Mouse (Mus musculus) left cerebral cortex, postnatal 25 days (tissue): ENCODE measurements at regions not wholly inside any gene's neighbourhood (a gene's known extent, or its start where the extent isn't known, plus 50 kb on each side); places are given as distances from the start of the nearest gene placed in this dataset.

Source experiments
- DNase-seq, 2 experiments: peaks; one replicate each; pipeline ENCODE4 v3.0.0; 2022; ENCODE audit warnings: low spot score in 2 of 2, mixed read lengths in 1 of 2
- intact Hi-C: fragments of 180-260 bp; cut with DNase I; formaldehyde crosslinking; loops from one replicate; pipeline ENCODE4 v1.15.1; 2025

DNA sequence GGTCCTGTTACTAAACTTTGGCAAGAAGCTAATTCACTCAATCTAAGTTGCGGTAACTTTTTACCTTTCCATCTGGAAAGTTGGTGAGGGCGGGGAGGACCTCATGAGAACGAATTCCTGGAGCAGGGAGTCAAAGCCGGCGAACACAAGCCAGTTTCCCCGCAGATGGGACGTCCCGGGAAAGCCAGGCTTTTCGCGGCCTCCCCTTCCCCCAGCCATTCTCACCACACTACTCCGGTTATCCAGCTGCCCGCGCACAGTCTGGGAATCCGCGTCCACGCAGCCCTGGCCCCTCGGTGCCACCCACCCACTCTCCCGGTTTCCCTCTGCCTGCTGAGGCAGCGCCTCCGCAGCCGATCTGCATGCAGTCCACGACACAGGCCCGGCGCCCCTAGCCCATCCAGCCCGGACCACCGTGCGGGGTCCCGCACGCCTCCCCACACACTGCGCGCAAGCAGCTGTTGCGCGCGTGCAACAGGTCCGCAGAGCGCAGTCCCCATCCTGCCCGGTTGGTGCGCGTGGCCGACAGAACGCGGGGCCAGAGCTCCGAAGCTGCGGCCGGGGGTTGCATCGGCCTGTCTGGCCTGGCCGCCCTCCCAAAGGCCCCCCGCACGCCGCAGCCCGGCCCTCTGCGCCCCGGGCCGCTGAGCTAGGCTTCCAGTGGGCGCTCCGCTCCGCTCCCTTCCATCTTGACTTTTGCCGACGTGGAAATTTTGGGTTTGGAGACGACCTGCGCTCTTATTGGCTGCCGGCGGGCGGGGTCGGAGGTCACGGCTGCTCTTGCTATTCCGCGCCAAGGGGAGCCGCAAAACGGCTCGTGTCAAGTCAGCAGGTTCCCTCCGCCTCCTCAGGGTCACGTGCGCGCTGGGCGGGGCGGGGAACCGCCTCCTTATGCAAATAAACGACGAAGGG lies 162.0 kb upstream of the Nfe2l3 start:
- intact Hi-C loops = no loop called here
- peak; percentile 54 to 56 for DNase-seq

DNA sequence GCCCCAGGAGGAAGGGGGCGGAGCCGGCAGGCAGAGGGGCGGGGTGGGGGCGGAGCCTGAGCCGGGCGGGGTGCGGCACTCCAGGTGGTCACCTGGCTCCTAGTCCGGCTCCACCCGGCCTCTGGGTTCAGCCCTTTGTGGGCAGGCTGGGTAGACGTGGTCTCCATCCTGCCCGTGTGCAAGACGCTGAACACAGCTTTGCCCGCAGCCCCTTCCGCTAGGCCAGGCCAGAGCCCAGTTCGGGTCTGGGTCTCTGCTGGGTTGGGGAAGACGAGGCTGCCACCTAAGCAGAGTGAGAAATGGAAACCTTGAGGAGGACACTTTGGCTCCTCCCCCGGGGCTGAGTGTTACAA lies 161.4 kb upstream of the Nfe2l3 start:
- intact Hi-C loops = no loop called here
- DNase-seq = no peak

DNA sequence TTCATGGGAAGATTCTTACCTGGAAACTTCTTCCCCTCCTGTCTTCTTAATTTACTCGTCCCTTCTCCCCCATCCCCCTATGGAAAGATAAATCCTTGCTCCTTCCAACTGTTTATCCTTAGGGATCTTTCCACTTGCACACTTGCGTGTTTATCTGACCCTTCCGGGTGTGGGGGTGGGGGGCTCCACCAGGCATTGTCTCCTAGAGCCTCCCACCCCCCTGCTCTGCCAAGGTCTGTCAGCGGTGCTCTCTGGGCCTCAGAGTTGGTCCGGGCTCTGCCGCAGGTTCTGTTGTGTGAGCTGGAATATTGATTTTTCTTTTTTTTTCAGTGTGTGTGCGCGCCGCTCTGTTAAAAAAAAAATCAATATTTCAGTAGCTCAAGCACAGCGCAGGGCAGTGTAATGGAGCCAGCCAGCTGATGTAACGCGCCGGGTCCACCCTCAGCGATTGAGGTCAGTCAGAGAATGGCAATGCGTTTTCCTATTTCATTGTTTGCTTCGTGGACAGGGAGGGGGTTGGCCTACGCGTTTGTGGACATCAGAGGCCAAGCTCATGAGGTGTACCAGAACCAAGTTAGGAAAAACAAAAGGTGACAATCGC lies 160.2 kb upstream of the Nfe2l3 start:
- no peak for DNase-seq
- intact Hi-C loops = no loop called here

DNA sequence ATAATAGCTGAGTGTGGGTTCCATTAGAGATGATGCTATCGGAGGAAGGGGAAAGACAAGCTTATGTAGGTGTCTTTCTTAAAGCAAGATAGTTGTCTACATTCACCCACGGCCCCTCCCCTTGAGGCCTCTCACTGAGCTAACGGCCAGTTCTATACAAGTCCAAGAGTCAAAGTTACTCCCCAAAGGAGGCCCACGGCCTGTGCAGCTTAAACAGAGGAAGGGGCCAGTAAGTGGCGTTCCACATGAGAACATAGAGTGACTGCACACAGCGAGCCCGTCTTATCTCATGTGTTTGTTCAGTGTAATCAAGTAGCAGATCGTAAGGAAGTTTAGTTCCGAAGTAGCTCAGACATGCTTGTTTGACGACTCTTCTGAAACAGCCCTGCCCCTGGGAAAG lies 153.0 kb upstream of the Nfe2l3 start:
- intact Hi-C loops = no loop called here
- no peak for DNase-seq

DNA sequence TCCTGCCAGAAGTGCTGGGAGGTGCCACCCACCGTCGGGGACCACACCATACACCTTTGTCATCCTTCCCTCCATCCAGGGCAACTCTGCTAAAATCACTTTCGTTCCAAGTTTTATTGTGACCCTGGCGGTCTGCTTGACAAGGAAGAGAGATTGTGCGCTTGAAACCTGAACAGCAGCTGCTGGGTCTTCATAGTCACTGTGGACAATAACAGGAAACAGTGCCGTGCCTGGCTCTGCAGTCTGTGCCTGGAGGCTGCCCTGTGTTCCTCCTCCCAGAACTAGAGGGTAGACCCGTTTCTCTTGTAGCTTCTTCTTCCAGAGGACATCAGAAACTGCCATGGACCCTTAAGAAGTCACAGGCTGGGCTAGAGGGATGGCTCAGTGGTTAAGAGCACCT lies 152.2 kb upstream of the Nfe2l3 start:
- intact Hi-C loops = no loop called here
- DNase-seq = no peak

DNA sequence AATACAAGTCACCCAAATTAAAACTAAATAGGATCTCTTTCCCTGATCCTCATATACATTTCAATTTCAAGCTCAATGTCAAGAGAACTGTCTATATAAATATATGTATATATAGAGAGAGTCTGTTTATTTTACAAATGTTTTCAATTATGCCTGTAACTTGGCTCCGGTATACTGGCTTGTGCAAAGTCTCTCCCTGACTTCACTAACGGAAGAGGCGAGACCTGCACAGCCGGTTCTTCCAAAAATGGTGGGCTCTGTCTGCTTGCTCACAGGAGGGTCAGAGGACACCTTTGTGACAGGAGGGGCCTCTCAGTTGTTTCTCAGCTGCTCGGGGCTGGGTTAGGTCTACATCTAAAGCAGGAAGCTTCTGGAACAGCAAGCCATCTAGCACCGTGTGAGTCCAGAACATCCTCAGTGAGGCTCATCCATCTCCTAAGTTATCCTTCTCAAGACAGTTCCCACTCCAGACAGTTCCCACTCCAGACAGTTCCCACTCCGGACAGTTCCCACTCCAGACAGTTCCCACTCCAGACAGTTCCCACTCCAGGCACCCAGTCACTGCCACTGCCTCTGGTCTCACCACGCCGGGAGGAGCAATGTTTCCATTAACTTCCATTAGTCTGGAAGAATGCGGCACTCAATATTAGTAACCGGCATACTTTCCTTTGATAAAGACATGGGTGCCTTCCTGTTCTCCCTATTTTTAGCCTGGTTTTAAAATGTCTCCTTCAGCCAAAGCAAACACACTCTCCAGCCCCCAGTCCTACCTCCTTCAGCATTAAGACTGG lies 148.4 kb upstream of the Nfe2l3 start:
- DNase-seq = no peak
- intact Hi-C loops = no loop called here

DNA sequence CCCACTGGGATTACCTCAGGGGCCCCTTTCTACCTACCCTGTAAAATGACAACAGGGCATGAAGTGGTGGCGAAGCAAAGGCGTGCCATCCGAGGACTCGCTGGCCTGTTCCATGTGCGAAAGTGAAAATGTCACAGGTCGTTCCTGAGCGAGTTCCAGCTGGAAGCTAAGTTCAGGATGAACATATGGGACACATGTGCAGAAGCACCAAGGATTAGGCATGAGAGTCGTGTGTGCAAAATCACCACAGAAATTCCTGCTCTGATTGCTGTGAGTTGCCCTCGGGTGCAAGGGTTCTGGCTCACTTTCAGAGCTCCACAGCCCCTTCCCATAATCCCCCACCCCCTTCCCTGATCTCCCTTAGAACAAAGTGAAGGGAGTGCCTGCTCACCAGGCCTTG lies 147.6 kb upstream of the Nfe2l3 start:
- intact Hi-C loops = no loop called here
- no peak for DNase-seq

DNA sequence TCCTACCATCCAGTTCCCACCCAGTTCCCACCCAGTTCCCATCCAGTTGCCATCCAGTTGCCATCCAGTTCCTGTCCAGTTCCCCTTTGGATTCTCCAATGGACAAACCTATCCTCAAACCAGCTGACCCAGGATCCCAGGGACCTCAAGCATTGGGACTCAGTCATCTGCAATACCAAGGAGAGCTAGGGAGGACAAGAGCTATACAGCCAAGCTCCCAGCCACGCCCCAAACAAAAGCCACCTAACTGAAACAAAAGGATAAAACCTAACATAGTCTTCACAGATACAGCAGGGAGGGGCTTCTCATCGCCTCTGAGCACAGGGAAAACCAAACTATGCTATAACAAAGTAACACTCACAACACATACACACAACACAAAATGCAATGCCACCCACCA lies 145.6 kb upstream of the Nfe2l3 start:
- intact Hi-C loops = no loop called here
- no peak for DNase-seq

DNA sequence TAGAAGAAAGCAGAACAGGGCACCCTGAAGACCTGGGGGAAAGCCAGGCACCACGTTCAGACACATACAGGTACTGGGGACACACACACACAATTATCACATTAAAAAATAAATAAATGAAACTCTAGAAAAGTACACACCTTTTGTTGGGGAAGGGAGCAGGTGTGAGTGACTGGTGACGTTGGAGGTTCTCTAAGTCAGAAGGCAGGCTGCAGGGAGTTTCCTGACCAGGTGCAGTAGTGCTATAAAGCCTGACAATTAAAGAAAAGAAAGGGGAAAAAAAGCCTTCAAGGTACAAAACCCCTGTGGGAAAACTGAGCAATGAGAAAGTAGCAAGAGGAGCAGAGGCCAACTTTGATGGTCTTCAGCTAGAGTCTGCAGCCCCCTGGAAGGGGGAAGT lies 145.1 kb upstream of the Nfe2l3 start:
- intact Hi-C loops = no loop called here
- no peak for DNase-seq

DNA sequence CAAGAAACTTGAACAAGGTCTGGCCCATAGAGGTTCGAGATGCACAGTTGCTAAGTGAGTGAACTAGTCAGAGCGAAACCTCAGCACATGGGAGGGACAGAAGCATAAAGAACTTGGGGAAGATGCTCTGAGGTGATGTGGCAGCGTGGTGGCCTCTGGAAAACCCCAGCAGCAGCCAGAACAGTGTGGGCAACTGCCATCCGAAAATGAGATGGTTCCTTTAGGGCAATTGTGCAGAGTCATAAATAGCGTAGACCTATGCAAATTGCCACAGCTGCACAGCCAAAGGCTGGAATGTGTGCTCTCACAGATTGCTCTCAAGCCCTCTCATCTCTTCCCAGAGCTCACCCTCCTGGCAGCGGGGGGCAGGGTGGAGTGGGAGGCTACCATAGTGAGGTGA lies 144.7 kb upstream of the Nfe2l3 start:
- DNase-seq = no peak
- intact Hi-C loops = no loop called here

DNA sequence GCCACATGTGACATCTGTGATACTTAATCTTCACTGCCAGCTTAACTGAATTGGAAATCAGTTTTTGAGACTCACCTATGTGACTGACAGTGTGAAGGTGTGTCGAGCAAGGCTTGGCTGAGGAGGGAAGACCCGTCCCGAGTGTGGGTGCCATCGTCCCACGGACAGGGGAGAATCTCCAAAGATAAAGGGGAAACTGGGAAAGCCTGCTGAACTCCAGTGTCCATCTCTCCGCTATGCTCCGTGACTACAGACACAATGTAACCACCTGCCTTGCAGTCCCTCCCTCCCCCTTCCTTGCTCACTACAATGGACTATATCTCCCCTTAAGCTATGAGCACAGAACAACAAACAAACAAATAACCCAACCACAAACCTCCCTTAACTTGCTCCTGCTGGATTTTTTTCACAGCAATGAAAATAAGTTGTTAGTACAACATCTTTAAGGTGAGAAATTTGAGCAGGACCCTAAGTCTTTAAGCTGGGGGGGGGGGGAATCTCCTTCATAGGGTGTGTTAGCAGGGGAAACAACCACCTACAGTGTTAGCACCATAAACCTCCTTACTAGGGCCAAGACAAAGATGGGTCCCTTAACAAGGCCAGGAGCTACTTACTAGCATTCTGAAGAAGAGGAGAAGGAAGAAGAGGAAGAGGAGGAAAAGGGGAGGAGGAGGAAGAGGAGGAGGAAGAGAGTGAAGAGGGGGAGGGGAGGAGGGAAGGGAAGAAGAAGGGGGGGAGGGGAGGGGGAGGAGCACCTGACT lies 144.0 kb upstream of the Nfe2l3 start:
- intact Hi-C loops = no loop called here
- DNase-seq = no peak

DNA sequence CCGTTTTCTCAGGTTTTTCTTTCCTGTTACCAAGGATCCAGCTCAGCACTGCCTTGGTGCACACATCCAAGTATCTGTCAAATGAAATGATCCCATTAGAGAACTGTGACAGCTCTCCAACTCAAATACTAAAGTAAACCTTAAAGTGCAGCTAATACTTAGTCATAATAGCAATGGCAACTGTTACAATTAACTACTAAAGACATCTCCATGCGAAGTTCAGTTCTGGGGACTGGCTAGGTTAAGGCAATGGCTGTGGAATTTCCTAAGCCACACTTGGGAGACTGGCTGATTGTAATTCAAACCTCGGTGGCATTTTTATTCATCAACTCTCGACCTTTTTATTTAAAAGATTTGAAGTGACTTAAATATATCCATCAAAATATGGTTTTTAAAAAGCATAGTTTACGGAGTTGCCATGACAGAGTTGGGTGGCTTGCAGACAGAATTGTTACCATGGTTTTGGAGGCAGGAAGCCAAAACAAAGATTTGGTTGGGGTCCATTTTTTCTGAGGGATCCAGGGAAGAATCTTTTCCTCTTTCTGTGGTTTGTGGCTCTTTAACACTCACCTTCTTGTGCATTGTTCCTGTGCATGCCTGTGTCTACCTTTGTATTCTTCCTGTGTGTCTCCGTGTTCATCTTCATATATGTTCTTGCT lies 143.3 kb upstream of the Nfe2l3 start:
- intact Hi-C loops = no loop called here
- DNase-seq = no peak

DNA sequence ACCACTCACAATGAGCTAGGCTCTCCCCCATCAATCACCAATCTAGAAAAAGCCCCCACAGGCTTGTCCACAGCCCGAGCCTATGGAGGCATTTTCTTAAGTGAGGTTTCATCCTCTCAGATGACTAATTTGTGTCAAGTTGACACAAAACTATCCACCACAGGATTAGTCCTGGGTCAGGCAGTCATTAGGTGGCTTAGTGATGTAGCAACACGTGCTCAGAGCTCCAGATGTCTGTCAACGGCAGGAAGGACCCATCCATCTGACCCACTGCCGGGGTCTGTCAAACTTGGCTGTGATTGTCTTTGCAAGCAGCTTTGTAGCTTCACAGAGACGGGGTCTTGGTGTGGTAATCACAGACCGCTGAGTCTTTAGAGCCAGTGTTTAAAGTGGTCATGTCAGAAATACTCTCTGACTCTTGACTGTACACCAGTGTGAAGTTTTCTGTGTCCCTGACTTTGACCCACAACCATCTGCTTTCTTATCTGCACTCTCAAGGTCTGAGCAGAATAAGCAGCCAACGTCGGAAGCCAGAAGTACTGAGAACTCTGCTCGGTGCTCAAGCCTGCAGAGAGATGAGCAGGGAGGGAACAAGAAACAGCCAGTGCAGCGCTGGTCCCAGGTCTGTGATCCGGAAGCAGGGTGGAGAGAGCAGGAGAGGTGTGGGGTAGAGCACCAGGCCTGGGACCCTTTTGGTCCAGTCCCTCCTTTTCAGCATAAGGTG lies 131.6 kb upstream of the Nfe2l3 start:
- intact Hi-C loops = no loop called here
- no peak for DNase-seq

DNA sequence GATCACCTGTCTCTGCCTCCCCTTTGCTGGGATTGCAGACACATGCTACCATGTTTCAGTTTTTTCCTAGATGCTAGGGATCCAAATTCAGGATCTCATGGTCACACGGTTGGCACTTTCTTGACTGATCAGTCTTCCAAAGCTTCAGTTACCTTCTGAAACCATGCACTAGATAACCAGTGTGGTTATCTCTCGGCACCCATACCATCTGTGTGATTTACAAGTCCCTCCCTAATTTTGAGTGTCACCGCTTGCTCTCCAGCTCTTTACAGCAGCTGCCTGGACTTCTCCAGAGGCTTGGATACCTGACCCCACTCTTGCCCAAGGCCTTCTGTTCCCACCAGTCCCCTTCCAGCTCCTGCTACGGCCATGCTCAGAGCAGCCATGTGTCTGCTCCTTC lies 130.6 kb upstream of the Nfe2l3 start:
- no peak for DNase-seq
- intact Hi-C loops = no loop called here

DNA sequence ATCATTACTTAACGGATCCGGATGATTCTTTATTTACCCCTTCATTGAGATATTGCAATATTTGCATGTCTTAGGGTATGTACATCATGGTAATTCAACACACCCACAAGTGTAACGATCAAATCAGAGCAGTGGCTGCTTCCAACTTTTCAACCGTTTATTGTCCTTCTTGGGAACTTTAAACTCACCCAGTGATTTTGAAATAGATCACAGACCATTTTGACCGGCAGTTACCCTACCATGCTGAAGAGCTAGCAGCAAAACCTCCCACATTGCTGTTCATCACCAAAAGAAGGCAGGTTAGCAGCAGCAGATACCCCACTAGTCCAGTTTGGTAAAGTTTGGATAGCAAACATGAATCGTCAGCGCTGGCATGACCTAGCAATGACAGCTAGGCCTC lies 130.2 kb upstream of the Nfe2l3 start:
- DNase-seq = no peak
- intact Hi-C loops = no loop called here

DNA sequence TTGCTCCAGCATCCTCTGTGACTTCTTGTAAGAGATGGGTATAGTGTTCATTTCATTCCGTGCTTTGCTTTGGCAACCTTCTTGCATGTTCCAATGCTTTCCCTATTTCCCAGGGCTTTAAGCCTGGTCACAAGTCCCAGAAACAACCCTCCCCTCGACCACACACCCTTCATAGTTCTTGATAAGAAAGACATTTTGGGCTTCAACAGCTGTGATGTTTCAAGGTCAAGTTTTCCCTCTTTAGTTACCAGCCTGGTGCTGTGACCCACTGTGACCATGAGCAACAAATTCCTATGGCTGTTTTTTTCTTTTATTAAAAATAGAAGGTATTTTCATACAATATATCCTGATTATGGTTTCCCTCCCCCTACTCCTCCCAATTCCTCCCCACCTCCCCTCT lies 114.1 kb upstream of the Nfe2l3 start:
- intact Hi-C loops = no loop called here
- no peak for DNase-seq

DNA sequence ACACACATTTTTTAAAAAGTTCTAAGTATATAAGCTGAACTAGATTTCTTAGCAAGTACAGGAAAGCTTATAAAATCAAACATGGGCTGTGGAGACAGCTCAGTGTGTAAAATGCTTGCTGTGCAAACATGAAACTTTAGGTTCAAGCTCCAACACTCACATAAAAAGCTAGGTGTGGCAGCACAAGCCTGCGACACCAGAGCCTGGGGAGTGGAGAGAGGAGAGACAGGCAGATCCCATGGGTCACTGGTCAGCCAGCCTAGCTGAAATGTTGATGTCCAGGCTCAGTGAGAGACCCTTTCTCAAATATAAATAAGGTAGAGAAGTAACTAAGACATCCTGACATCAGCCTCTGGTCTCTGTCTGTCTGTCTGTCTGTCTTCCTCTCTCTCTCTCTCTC lies 112.5 kb upstream of the Nfe2l3 start:
- DNase-seq = no peak
- intact Hi-C loops = no loop called here

DNA sequence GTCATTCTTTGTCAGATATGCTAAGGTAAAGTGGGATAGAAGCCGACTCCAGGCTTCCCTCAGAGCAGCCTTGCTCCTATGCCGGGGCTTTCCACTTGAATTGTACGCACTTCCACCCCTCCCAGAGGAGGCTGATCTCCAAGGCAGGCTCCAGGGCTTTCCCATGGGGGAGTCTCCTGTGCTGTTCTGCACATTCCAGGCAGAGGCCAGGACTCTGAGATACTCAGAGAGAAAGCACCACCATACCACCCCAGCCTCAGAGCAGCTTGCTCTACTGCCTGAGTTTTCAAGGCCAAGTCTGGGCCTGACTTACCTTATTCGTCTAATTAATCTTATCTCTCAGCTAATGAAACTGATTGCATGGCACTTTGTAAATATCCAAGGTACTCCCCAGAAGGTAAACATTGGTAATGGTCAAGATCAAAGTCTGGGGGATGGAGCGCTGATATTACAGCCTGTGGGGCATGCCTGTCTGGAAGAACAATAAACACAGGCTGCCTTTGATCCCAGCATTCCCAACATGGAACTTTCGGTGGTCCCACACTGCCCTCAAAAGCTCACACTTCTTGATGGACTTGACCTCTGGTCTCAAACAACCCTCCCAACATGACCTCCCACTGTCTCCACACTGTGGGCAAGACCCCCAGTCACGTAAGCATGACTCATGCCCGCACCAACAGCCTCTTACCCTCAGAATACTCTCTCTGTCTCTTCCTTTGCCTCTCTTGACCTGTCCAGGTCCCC lies 111.6 kb upstream of the Nfe2l3 start:
- DNase-seq = no peak
- intact Hi-C loops = no loop called here
